Mouse (Mus musculus): ENCODE data around the gene Kpna1.
"Not testable (repeated sequence)": the region's sequence is repeated elsewhere in the genome, so short reads cannot be mapped to it uniquely, and the experiment has no call there.

The Kpna1 gene

GRCm38 (mm10) chr16:35978450-35978849, at the start of gene Kpna1:
TSS of gene Kpna1 (plus strand) at chr16:35978750.
- not testable (repeated sequence) for DNase-seq

- DNase-seq, result no peak
These were observed 46.1 kb upstream of the Kpna1 start for GRCm38 (mm10) chr16:35932179-35933055.

- no peak for DNase-seq
These were observed 45.4 kb upstream of the Kpna1 start for GRCm38 (mm10) chr16:35933181-35933580.

- peak; percentile 31 for DNase-seq
These were observed 40.1 kb upstream of the Kpna1 start, which contains the start of the genes Parp9 and Dtx3l for GRCm38 (mm10) chr16:35938211-35939151. TSS of gene Parp9 (plus strand) at chr16:35938470. TSS of gene Dtx3l (minus strand) at chr16:35939151.

- peak; percentile 1 for DNase-seq
These were observed 39.3 kb upstream of the Kpna1 start for GRCm38 (mm10) chr16:35939261-35939660.

GRCm38 (mm10) chr16:35939690-35940089, 38.9 kb upstream of the Kpna1 start:
- peak; percentile 67 for DNase-seq

GRCm38 (mm10) chr16:35941382-35941781, 37.2 kb upstream of the Kpna1 start:
- DNase-seq, result no peak

- no peak for DNase-seq
These were observed 29.3 kb upstream of the Kpna1 start for GRCm38 (mm10) chr16:35949264-35949663.

- DNase-seq, result no peak
These were observed 27.3 kb upstream of the Kpna1 start for GRCm38 (mm10) chr16:35951216-35951615.

GRCm38 (mm10) chr16:35952628-35953130, 25.9 kb upstream of the Kpna1 start:
- no peak for DNase-seq

GRCm38 (mm10) chr16:35965991-35966390, 12.6 kb upstream of the Kpna1 start:
- DNase-seq, result not testable (repeated sequence)

GRCm38 (mm10) chr16:35966411-35967115, 12.0 kb upstream of the Kpna1 start:
- DNase-seq, result no peak

GRCm38 (mm10) chr16:35967319-35967718, 11.2 kb upstream of the Kpna1 start:
- DNase-seq, result no peak

- no peak for DNase-seq
These were observed 10.4 kb upstream of the Kpna1 start for GRCm38 (mm10) chr16:35968149-35968548.

GRCm38 (mm10) chr16:35974021-35974420, 4.5 kb upstream of the Kpna1 start:
- DNase-seq, result no peak

- DNase-seq, result peak; percentile 100
These were observed 2.8 kb downstream of the Kpna1 start for GRCm38 (mm10) chr16:35981363-35981821.

- no peak for DNase-seq
These were observed 4.0 kb downstream of the Kpna1 start for GRCm38 (mm10) chr16:35982506-35982901.

GRCm38 (mm10) chr16:35982902-35983516, 4.5 kb downstream of the Kpna1 start:
- peak; percentile 94 for DNase-seq

GRCm38 (mm10) chr16:35983517-35984101, 5.1 kb downstream of the Kpna1 start:
- peak; percentile 82 for DNase-seq

GRCm38 (mm10) chr16:35984471-35984870, 5.9 kb downstream of the Kpna1 start:
- no peak for DNase-seq

- DNase-seq, result no peak
These were observed 9.4 kb downstream of the Kpna1 start for GRCm38 (mm10) chr16:35987930-35988329.

Measured in right cerebral cortex, adult 18-20 months (tissue).